Mouse (Mus musculus): Measurements from ENCODE around the gene Ap2a2. TPM values are rescaled to one million over a fixed set of nuclear protein-coding genes. Genes with fewer than 3 reads are reported as not detected.
A peak's percentile ranks its signal among the peaks of the same experiment; 100 is the strongest.

Gene Ap2a2
- total RNA-seq, 2 experiments from 2014 or later: 21.0 to 28.4 TPM

- ATAC-seq (replicated peaks; ENCODE audit: poor library complexity, severe bottlenecking): no peak
These were observed 29.0 kb downstream of the Ap2a2 start for GRCm38 (mm10) chr7:141590959-141591358.

GRCm38 (mm10) chr7:141592096-141592495, 30.1 kb downstream of the Ap2a2 start:
- no peak for ATAC-seq (replicated peaks; ENCODE audit: poor library complexity, severe bottlenecking)

GRCm38 (mm10) chr7:141593056-141593455, 31.1 kb downstream of the Ap2a2 start:
- ATAC-seq (replicated peaks; ENCODE audit: poor library complexity, severe bottlenecking): no peak

GRCm38 (mm10) chr7:141596971-141597370, 35.0 kb downstream of the Ap2a2 start:
- ATAC-seq (replicated peaks; ENCODE audit: poor library complexity, severe bottlenecking): no peak

GRCm38 (mm10) chr7:141597563-141597962, 35.6 kb downstream of the Ap2a2 start:
- ATAC-seq (replicated peaks; ENCODE audit: poor library complexity, severe bottlenecking): no peak

- no peak for ATAC-seq (replicated peaks; ENCODE audit: poor library complexity, severe bottlenecking)
These were observed 45.7 kb downstream of the Ap2a2 start for GRCm38 (mm10) chr7:141607717-141608116.

- no peak for ATAC-seq (replicated peaks; ENCODE audit: poor library complexity, severe bottlenecking)
These were observed 47.9 kb downstream of the Ap2a2 start for GRCm38 (mm10) chr7:141609719-141610514.

GRCm38 (mm10) chr7:141611711-141612370, 49.9 kb downstream of the Ap2a2 start:
- no peak for ATAC-seq (replicated peaks; ENCODE audit: poor library complexity, severe bottlenecking)

- ATAC-seq (replicated peaks; ENCODE audit: poor library complexity, severe bottlenecking): no peak
These were observed 50.4 kb downstream of the Ap2a2 start for GRCm38 (mm10) chr7:141612371-141612760.

- no peak for ATAC-seq (replicated peaks; ENCODE audit: poor library complexity, severe bottlenecking)
These were observed 50.8 kb downstream of the Ap2a2 start for GRCm38 (mm10) chr7:141612791-141613190.

- no peak for ATAC-seq (replicated peaks; ENCODE audit: poor library complexity, severe bottlenecking)
These were observed 52.4 kb downstream of the Ap2a2 start for GRCm38 (mm10) chr7:141614329-141614832.

GRCm38 (mm10) chr7:141624214-141624613, 62.2 kb downstream of the Ap2a2 start:
- ATAC-seq (replicated peaks; ENCODE audit: poor library complexity, severe bottlenecking): no peak

- no peak for ATAC-seq (replicated peaks; ENCODE audit: poor library complexity, severe bottlenecking)
These were observed 63.3 kb downstream of the Ap2a2 start for GRCm38 (mm10) chr7:141625120-141625810.

- ATAC-seq (replicated peaks; ENCODE audit: poor library complexity, severe bottlenecking): no peak
These were observed 66.0 kb downstream of the Ap2a2 start for GRCm38 (mm10) chr7:141628018-141628417.

GRCm38 (mm10) chr7:141629241-141629640, 67.3 kb downstream of the Ap2a2 start:
- ATAC-seq (replicated peaks; ENCODE audit: poor library complexity, severe bottlenecking): no peak

- ATAC-seq (replicated peaks; ENCODE audit: poor library complexity, severe bottlenecking): peak; percentile 33
These were observed 76.1 kb downstream of the Ap2a2 start for GRCm38 (mm10) chr7:141638077-141638476.

- ATAC-seq (replicated peaks; ENCODE audit: poor library complexity, severe bottlenecking): peak; percentile 26
These were observed 76.8 kb downstream of the Ap2a2 start for GRCm38 (mm10) chr7:141638513-141639334.

- peak; percentile 15; the same call in 1 of the 2 replicates for ATAC-seq (replicated peaks; ENCODE audit: poor library complexity, severe bottlenecking)
These were observed 77.4 kb downstream of the Ap2a2 start for GRCm38 (mm10) chr7:141639335-141639890.

- no peak for ATAC-seq (replicated peaks; ENCODE audit: poor library complexity, severe bottlenecking)
These were observed 80.4 kb downstream of the Ap2a2 start for GRCm38 (mm10) chr7:141642375-141642774.

GRCm38 (mm10) chr7:141643160-141643559, 81.2 kb downstream of the Ap2a2 start:
- ATAC-seq (replicated peaks; ENCODE audit: poor library complexity, severe bottlenecking): no peak; the same call in 1 of the 2 replicates

Measured in granulocyte monocyte progenitor cell, adult 5-6 weeks (primary cell).